10 mouse cellular contexts compared by ENCODE assay signal in the genomic region with DNA sequence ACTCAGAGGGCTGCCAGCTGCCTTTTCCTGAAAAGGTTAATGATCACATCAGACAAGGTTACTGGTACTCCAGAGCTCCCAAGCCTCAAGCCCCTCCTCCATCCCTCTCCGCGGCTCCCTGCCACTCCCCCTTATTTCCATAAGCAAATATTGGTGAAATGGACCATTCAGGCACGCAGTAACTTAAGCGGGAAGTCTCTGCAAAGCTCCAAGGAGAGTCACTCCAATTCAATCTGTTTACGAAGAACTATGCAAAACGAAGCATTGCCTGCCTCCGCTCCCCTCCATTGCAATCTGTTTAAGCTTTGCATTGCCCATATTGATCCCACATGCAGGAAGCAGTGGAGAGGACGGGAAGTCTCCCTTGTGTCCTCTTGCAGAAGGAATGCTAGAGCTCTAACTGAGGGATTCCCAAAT. TPM values are rescaled to one million over a fixed set of nuclear protein-coding genes. Genes with fewer than 3 reads are reported as not detected.
DNase-seq lines count a peak whose midpoint lies in the region; ATAC-seq and TF ChIP-seq lines count a peak whose summit lies in the region.
"Had no signal": no experiment of that assay in that cellular context is flagged by ENCODE, and none has a peak within 500 bp of the region (broad histone marks: within the 10 kb centered on the region; RNA-seq: fewer than 3 reads in every experiment).

Apela (minus strand) TSS at position 220 of the 417 bp plus-strand sequence.

- H3K9me3 ChIP-seq in heart, embryonic 10.5 days, result no peaks in the 10 kb centered on the region
- H3K9me3 ChIP-seq in embryonic facial prominence, embryonic 12.5 days, result no peaks in the 10 kb centered on the region
- H3K9me3 ChIP-seq in hindbrain, postnatal 0 days (ENCODE audit: low read length), result no peaks in the 10 kb centered on the region
- no peaks in the 10 kb centered on the region for H3K9me3 ChIP-seq in limb, embryonic 14.5 days (ENCODE audit: control insufficient read depth, low read length)
- H3K9me3 ChIP-seq in midbrain, embryonic 15.5 days, result no peaks in the 10 kb centered on the region

- intact Hi-C loops in heart, postnatal 25 days (cut with DNase I), result no loop called here

- H3K27me3 ChIP-seq in heart, embryonic 10.5 days (ENCODE audit: insufficient read depth, poor library complexity, severe bottlenecking), result no peaks in the 10 kb centered on the region
- no peaks in the 10 kb centered on the region for H3K27me3 ChIP-seq in embryonic facial prominence, embryonic 12.5 days
- H3K27me3 ChIP-seq in hindbrain, postnatal 0 days (ENCODE audit: insufficient read depth, low read length), result no peaks in the 10 kb centered on the region
- H3K27me3 ChIP-seq in limb, embryonic 14.5 days (ENCODE audit: control insufficient read depth, insufficient read depth, low read length), result no peaks in the 10 kb centered on the region
- H3K27me3 ChIP-seq in midbrain, embryonic 15.5 days (replicated peaks), result no peaks in the 10 kb centered on the region
- H3K27me3 ChIP-seq in cerebellum, adult 2 months (ENCODE audit: control insufficient read depth, insufficient read depth, low read length), result no peaks in the 10 kb centered on the region

- H3K4me2 ChIP-seq in embryonic facial prominence, embryonic 12.5 days (replicated peaks), result peak within 1 kb of the TSS; percentile 55
- H3K4me2 ChIP-seq in hindbrain, postnatal 0 days (ENCODE audit: low read depth, low read length), result peak within 1 kb of the TSS; percentile 70
- peak within 1 kb of the TSS; percentile 52 for H3K4me2 ChIP-seq in limb, embryonic 14.5 days (replicated peaks; ENCODE audit: low read depth, low read length, severe bottlenecking)
- peak within 1 kb of the TSS; percentile 71 for H3K4me2 ChIP-seq in midbrain, embryonic 15.5 days

- no peaks in the 10 kb centered on the region for H3K36me3 ChIP-seq in heart, embryonic 10.5 days
- H3K36me3 ChIP-seq in embryonic facial prominence, embryonic 12.5 days, result no peaks in the 10 kb centered on the region
- H3K36me3 ChIP-seq in hindbrain, postnatal 0 days (ENCODE audit: insufficient read depth, low read length), result no peaks in the 10 kb centered on the region
- no peaks in the 10 kb centered on the region for H3K36me3 ChIP-seq in limb, embryonic 14.5 days (ENCODE audit: control insufficient read depth, insufficient read depth, low read length)
- no peaks in the 10 kb centered on the region for H3K36me3 ChIP-seq in midbrain, embryonic 15.5 days (replicated peaks)

- no peak within 1 kb of the TSS for H3K9ac ChIP-seq in embryonic facial prominence, embryonic 12.5 days
- 0 out of 2 replicates have a peak within 1 kb of the TSS, but pooled peaks have one; percentile 18 for H3K9ac ChIP-seq in hindbrain, postnatal 0 days (replicated peaks; ENCODE audit: low read length)
- no peak within 1 kb of the TSS for H3K9ac ChIP-seq in limb, embryonic 14.5 days (ENCODE audit: low read depth, low read length, severe bottlenecking)
- H3K9ac ChIP-seq in midbrain, embryonic 15.5 days, result peak within 1 kb of the TSS; percentile 33; the same call in 1 of the 2 replicates

- ATAC-seq in embryonic facial prominence, embryonic 12.5 days (ENCODE audit: insufficient number of reproducible peaks, insufficient read depth, low FRiP score, low TSS enrichment), result peak; percentile 72; the same call in 1 of the 2 replicates
- ATAC-seq in hindbrain, postnatal 0 days, result 0 out of 2 replicates have a peak, but pooled peaks have one; percentile 59
- peak; percentile 83 for ATAC-seq in limb, embryonic 14.5 days (ENCODE audit: low FRiP score, low read depth)
- peak; percentile 83 for ATAC-seq in midbrain, embryonic 15.5 days (replicated peaks)

- no peak for TF ChIP-seq POLR2A in limb, embryonic 14.5 days (IDR thresholded peaks at IDR 0.05; ENCODE audit: borderline replicate concordance, extremely low read depth, insufficient read depth, insufficient read length)
- no peak for TF ChIP-seq POLR2A in cerebellum, adult 2 months (IDR thresholded peaks at IDR 0.05; ENCODE audit: borderline replicate concordance, insufficient read depth, low read length)

- 0 out of 2 replicates have a peak within 1 kb of the TSS, but pooled peaks have one; percentile 19 for H3K27ac ChIP-seq in heart, embryonic 10.5 days
- no peak within 1 kb of the TSS for H3K27ac ChIP-seq in embryonic facial prominence, embryonic 12.5 days
- no peak within 1 kb of the TSS for H3K27ac ChIP-seq in hindbrain, postnatal 0 days
- H3K27ac ChIP-seq in limb, embryonic 14.5 days (replicated peaks; ENCODE audit: low read depth, low read length), result no peak within 1 kb of the TSS
- H3K27ac ChIP-seq in midbrain, embryonic 15.5 days, result no peak within 1 kb of the TSS
- no peak within 1 kb of the TSS for H3K27ac ChIP-seq in cerebellum, adult 2 months (ENCODE audit: insufficient read depth, low read length)

- 0 out of 2 replicates have a peak, but pooled peaks cover 5% of the 10 kb centered on the region for H3K4me1 ChIP-seq in heart, embryonic 10.5 days
- H3K4me1 ChIP-seq in embryonic facial prominence, embryonic 12.5 days, result no peaks in the 10 kb centered on the region
- no peaks in the 10 kb centered on the region; the same call in 1 of the 2 replicates for H3K4me1 ChIP-seq in hindbrain, postnatal 0 days (ENCODE audit: insufficient read depth, low read length)
- H3K4me1 ChIP-seq in limb, embryonic 14.5 days (ENCODE audit: control insufficient read depth, insufficient read depth, low read length), result peaks cover 10% of the 10 kb centered on the region
- H3K4me1 ChIP-seq in midbrain, embryonic 15.5 days, result peaks cover 12% of the 10 kb centered on the region
- no peaks in the 10 kb centered on the region for H3K4me1 ChIP-seq in cerebellum, adult 2 months (ENCODE audit: control insufficient read depth, insufficient read depth, low read length)

- TF ChIP-seq CTCF in hindbrain, postnatal 0 days (IDR thresholded peaks at IDR 0.05; ENCODE audit: low read depth), result no peak
- TF ChIP-seq CTCF in cerebellum, adult 2 months (IDR thresholded peaks at IDR 0.05; ENCODE audit: borderline replicate concordance, insufficient read depth, low read depth, low read length), result no peak

- no peak for DNase-seq in heart, embryonic 10.5 days (ENCODE audit: low spot score)
- DNase-seq in heart, postnatal 25 days (ENCODE audit: low spot score), result no peak
- peak; percentile 34 for DNase-seq in hindbrain, postnatal 0 days (ENCODE audit: low spot score)
- peak; percentile 61 for DNase-seq in limb, embryonic 14.5 days (ENCODE audit: low spot score)
- DNase-seq in cerebellum, adult 2 months, result no peak
- no peak for DNase-seq in testis, postnatal 14 days (ENCODE audit: low spot score)

- WGBS in heart, embryonic 10.5 days, result under 1% methylated on average over 8 of the region's 8 CpGs
- WGBS in embryonic facial prominence, embryonic 12.5 days, result under 1% methylated on average over 8 of the region's 8 CpGs
- 2% methylated on average over 8 of the region's 8 CpGs for WGBS in hindbrain, postnatal 0 days
- WGBS in limb, embryonic 14.5 days, result under 1% methylated on average over 8 of the region's 8 CpGs
- under 1% methylated on average over 8 of the region's 8 CpGs for WGBS in midbrain, embryonic 15.5 days
- WGBS in cerebellum, adult 2 months, result 3% methylated on average over 8 of the region's 8 CpGs

- peak within 1 kb of the TSS; percentile 57 for H3K4me3 ChIP-seq in heart, embryonic 10.5 days
- H3K4me3 ChIP-seq in embryonic facial prominence, embryonic 12.5 days, result peak within 1 kb of the TSS; percentile 25
- H3K4me3 ChIP-seq in hindbrain, postnatal 0 days (ENCODE audit: low read length), result peak within 1 kb of the TSS; percentile 33
- H3K4me3 ChIP-seq in limb, embryonic 14.5 days (replicated peaks; ENCODE audit: low read length), result peak within 1 kb of the TSS; percentile 32
- H3K4me3 ChIP-seq in midbrain, embryonic 15.5 days, result peak within 1 kb of the TSS; percentile 37
- no peak within 1 kb of the TSS for H3K4me3 ChIP-seq in cerebellum, adult 2 months (replicated peaks; ENCODE audit: insufficient read depth, low read depth, low read length)

RNA-seq across cellular contexts. Expression of gene Apela, which starts in this region (rescaled TPM):
- polyA plus RNA-seq in heart, embryonic 10.5 days (2016; fragmentation: Nextera tagmentation; extraction: Ambion mirVana), result 10.7 and 13.8 TPM in 2 replicates
- total RNA-seq in heart, postnatal 25 days (2021), result under 1 TPM in 1 of 2 experiments, not detected in 1; 0.36 TPM
- 3.3 and 4.2 TPM in 2 replicates for polyA plus RNA-seq in embryonic facial prominence, embryonic 12.5 days (2016; fragmentation: Nextera tagmentation; extraction: Ambion mirVana)
- total RNA-seq in hindbrain, postnatal 0 days (2014; rRNA removed), result 0.68 and 1.3 TPM in 2 replicates
- polyA plus RNA-seq in hindbrain, postnatal 0 days (2015; fragmentation: Nextera tagmentation; extraction: Ambion mirVana), result 0.66 and 0.83 TPM in 2 replicates
- 17.3 and 19.2 TPM in 2 replicates for polyA plus RNA-seq in limb, embryonic 14.5 days (2012; rRNA removed)
- 11.2 and 14.8 TPM in 2 replicates for polyA plus RNA-seq in limb, embryonic 14.5 days (2014; fragmentation: Nextera tagmentation; extraction: Ambion mirVana)
- polyA plus RNA-seq in midbrain, embryonic 15.5 days (2015; fragmentation: Nextera tagmentation; extraction: Ambion mirVana), result 0.84 and 1.0 TPM in 2 replicates
- not detected in 2 replicates for polyA plus RNA-seq in cerebellum, adult 2 months (2012; rRNA removed)
- polyA plus RNA-seq: C2C12; small intestine, adult 2 months had no signal

Comparison
In these comparisons a context has a peak if more than half of its experiments do, and no peak if none do; other contexts are left out.
1. DNase-seq: peak in hindbrain, postnatal 0 days (single experiment) and limb, embryonic 14.5 days (single experiment); none in heart, embryonic 10.5 days (single experiment), heart, postnatal 25 days (single experiment), cerebellum, adult 2 months (0 of 2) and testis, postnatal 14 days (single experiment).
2. H3K9ac ChIP-seq: peak in hindbrain, postnatal 0 days (single experiment) and midbrain, embryonic 15.5 days (single experiment); none in embryonic facial prominence, embryonic 12.5 days (single experiment) and limb, embryonic 14.5 days (single experiment).
3. Peak in every context shown above with its lines, with median percentiles within 50 percentile points of each other: ATAC-seq and H3K4me2 ChIP-seq.